Mouse (Mus musculus): ENCODE results near the gene Zbed6. TPM values are rescaled to one million over a fixed set of nuclear protein-coding genes. Genes with fewer than 3 reads are reported as not detected.

Zbed6 gene
- total and polyA plus RNA-seq, 3 experiments = 1.7 to 5.3 (median 2.9) TPM

DNA sequence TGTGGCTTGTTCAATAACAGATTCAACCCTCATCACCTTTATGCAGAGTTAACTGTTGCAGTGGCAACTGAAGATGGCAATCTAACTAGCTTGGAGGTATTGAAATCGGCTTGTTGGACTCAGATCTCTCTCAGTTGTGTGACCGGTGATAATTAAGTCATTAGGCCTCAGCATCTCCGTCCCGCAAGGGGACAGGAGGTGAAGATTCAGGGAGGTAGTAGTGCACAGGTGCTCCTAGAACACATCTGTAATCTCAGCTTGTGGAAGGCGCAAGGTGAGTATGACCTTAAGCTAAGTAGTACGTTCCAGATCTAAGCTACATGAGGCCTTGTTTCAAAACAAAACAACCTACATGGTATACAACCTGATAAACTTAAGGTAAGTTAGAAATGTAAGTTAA lies 50.1 kb downstream of the Zbed6 start:
- Histone ChIP-seq H3K36me3 (replicated peaks in 1 of 2; ENCODE audit: control insufficient read depth in 1 of 2, insufficient read depth in 1 of 2, low read length in 1 of 2) (peaks cover 20 to 35% of the 10 kb centered on the region in 2 experiments), H3K9me3 (replicated peaks; ENCODE audit: low read length) (no peaks in the 10 kb centered on the region), H3K9ac (ENCODE audit: insufficient read depth, low read depth) (peak overlapping the region; percentile 23; the same call in 1 of the 2 replicates), H3K4me3 (replicated peaks in 1 of 3; ENCODE audit: low read depth in 2 of 3, low read length in 2 of 3, poor library complexity in 1 of 3) (peak overlapping the region in 2 of 3 experiments; percentile 18 to 21), H3K27ac (ENCODE audit: insufficient read depth, low read depth) (no peak overlapping the region), H3K4me1 (ENCODE audit: control insufficient read depth in 1 of 2, insufficient read depth in 2 of 2) (peaks cover 0 to 30% of the 10 kb centered on the region in 2 experiments; a peak in 3 of 4 replicates), H3K27me3 (replicated peaks) (no peaks in the 10 kb centered on the region), H3K4me2 (ENCODE audit: insufficient read depth, low read depth, poor library complexity, severe bottlenecking) (peak overlapping the region; percentile 27; the same call in 1 of the 2 replicates), H3K79me2 (replicated peaks; ENCODE audit: control insufficient read depth, extremely low read depth, insufficient read depth, poor library complexity, severe bottlenecking) (peaks cover 32% of the 10 kb centered on the region)
- DNase-seq (ENCODE audit: extremely low read depth) = no peak
- in situ Hi-C loops (cut with MboI; ENCODE audit: low pct_ligation_motif_present, low pct_unique_long_range_greater_than_20kb, low sequenced_read_pairs) = loop anchor here (25.0 kb wide), 1 partner anchor 423 kb away; no protein-coding TSS in a partner anchor
- dilution Hi-C loops (cut with MboI; ENCODE audit: extremely low pct_ligation_motif_present, extremely low pct_unique_long_range_greater_than_20kb, low sequenced_read_pairs) = no loop called here
- TF ChIP-seq CTCF (conservative IDR thresholded peaks at IDR 0.05 in 1 of 2, IDR thresholded peaks at IDR 0.05 in 1 of 2; ENCODE audit: low read depth in 2 of 2, low read length in 2 of 2) (no peak), NELFE (IDR thresholded peaks at IDR 0.05; ENCODE audit: low read depth, low read length) (no peak), ZNF384 (IDR thresholded peaks at IDR 0.05; ENCODE audit: low read depth, low read length) (no peak), MAFK (IDR thresholded peaks at IDR 0.05; ENCODE audit: insufficient replicate concordance, low read length) (no peak), SIN3A (IDR thresholded peaks at IDR 0.05; ENCODE audit: low read length) (no peak), KAT2A (IDR thresholded peaks at IDR 0.05; ENCODE audit: insufficient replicate concordance, low read length) (no peak), GABPA (IDR thresholded peaks at IDR 0.05; ENCODE audit: insufficient replicate concordance, low read depth, low read length) (no peak), BHLHE40 (IDR thresholded peaks at IDR 0.05; ENCODE audit: low read depth, low read length) (no peak), UBTF (IDR thresholded peaks at IDR 0.05; ENCODE audit: low read depth, low read length) (no peak), HCFC1 (IDR thresholded peaks at IDR 0.05; ENCODE audit: low read depth, low read length) (no peak), CHD1 (IDR thresholded peaks at IDR 0.05; ENCODE audit: low read depth, low read length) (no peak), EP300 (IDR thresholded peaks at IDR 0.05; ENCODE audit: low read length) (no peak), MYC (IDR thresholded peaks at IDR 0.05; ENCODE audit: low read depth, low read length) (no peak), JUND (conservative IDR thresholded peaks at IDR 0.05; ENCODE audit: low read depth, low read length) (no peak), MEF2A (IDR thresholded peaks at IDR 0.05; ENCODE audit: borderline replicate concordance, low read depth, low read length) (no peak)

DNA sequence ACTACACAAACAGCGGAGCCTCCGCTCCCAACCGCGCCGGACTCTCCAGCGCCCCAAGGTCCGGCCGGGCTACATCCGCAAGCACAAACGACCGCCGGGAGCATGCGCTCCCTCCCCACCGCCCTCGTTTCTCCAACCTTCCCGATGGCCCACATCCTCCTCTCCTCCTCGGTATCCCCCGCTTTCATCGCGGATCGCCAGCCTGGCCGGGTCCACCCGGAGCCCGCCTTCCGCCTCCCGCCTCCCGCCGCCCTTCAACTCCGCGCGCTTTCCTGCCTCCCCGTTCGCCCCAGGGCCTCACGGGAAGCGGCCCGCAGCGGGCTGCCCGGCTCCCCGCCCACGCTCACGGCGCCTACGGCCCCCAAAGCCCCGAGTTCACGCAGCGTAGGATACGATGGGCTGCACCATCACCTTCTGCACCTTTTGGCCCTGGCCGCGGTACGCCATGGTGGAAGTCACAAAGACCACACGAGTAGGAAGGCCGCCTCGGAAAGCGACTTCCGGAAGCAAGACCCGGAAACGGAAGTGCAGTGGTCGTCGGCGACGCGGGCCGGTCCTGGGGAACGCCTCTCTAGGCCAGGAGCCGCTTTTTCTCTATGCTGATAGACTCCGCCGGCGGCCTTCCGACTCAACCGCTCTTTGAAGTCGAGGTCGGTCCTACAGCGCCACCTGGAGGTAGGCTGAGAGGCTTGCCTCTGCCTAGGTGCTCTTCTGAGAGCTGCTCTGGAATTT lies 50.7 kb downstream of the Zbed6 start, which contains the start of gene Snrpe:
Snrpe (minus strand) TSS at position 521 of the 732 bp plus-strand sequence.
- Histone ChIP-seq H3K4me3 (replicated peaks in 1 of 3; ENCODE audit: low read depth in 2 of 3, low read length in 2 of 3, poor library complexity in 1 of 3) (peak within 1 kb of the TSS; percentile 71 to 91 (median 84)), H3K9me3 (replicated peaks; ENCODE audit: low read length) (no peaks in the 10 kb centered on the region), H3K4me2 (ENCODE audit: insufficient read depth, low read depth, poor library complexity, severe bottlenecking) (peak within 1 kb of the TSS; percentile 97), H3K27me3 (replicated peaks) (no peaks in the 10 kb centered on the region), H3K79me2 (replicated peaks; ENCODE audit: control insufficient read depth, extremely low read depth, insufficient read depth, poor library complexity, severe bottlenecking) (peaks cover 32% of the 10 kb centered on the region), H3K36me3 (replicated peaks in 1 of 2; ENCODE audit: control insufficient read depth in 1 of 2, insufficient read depth in 1 of 2, low read length in 1 of 2) (peaks cover 26 to 41% of the 10 kb centered on the region in 2 experiments), H3K4me1 (ENCODE audit: control insufficient read depth in 1 of 2, insufficient read depth in 2 of 2) (peaks cover 0 to 30% of the 10 kb centered on the region in 2 experiments; a peak in 3 of 4 replicates), H3K27ac (ENCODE audit: insufficient read depth, low read depth) (peak within 1 kb of the TSS; percentile 66), H3K9ac (ENCODE audit: insufficient read depth, low read depth) (peak within 1 kb of the TSS; percentile 89)
- dilution Hi-C loops (cut with MboI; ENCODE audit: extremely low pct_ligation_motif_present, extremely low pct_unique_long_range_greater_than_20kb, low sequenced_read_pairs) (no loop called here), in situ Hi-C loops (cut with MboI; ENCODE audit: low pct_ligation_motif_present, low pct_unique_long_range_greater_than_20kb, low sequenced_read_pairs) (loop anchor here (5.0 to 25.0 kb wide), 3 partner anchors 223 to 423 kb away; partner anchors contain the start of gene Kiss1)
- DNase-seq (ENCODE audit: extremely low read depth) = peak; percentile 99
- TF ChIP-seq ZNF384 (IDR thresholded peaks at IDR 0.05; ENCODE audit: low read depth, low read length) (no peak), TCF12 (IDR thresholded peaks at IDR 0.05; ENCODE audit: low read depth, low read length) (peak; percentile 80), NRF1 (IDR thresholded peaks at IDR 0.05; ENCODE audit: low read depth, low read length) (peak; percentile 65), MYC (IDR thresholded peaks at IDR 0.05; ENCODE audit: low read depth, low read length) (no peak), KAT2A (IDR thresholded peaks at IDR 0.05; ENCODE audit: insufficient replicate concordance, low read length) (peak; percentile 86; the same call in 1 of the 2 replicates), RAD21 (IDR thresholded peaks at IDR 0.05; ENCODE audit: low read depth, low read length) (peak; percentile 94), GABPA (IDR thresholded peaks at IDR 0.05; ENCODE audit: insufficient replicate concordance, low read depth, low read length) (peak; percentile 75; the same call in 1 of the 2 replicates), ETS1 (conservative IDR thresholded peaks at IDR 0.05; ENCODE audit: low read depth, low read length) (no peak), ELF1 (IDR thresholded peaks at IDR 0.05; ENCODE audit: low read depth, low read length) (peak; percentile 97), EP300 (IDR thresholded peaks at IDR 0.05; ENCODE audit: low read length) (no peak), USF2 (conservative IDR thresholded peaks at IDR 0.05; ENCODE audit: low read depth, low read length) (no peak), USF1 (IDR thresholded peaks at IDR 0.05; ENCODE audit: low read depth, low read length) (no peak), PAX5 (IDR thresholded peaks at IDR 0.05; ENCODE audit: low read length) (no peak), MAFK (IDR thresholded peaks at IDR 0.05; ENCODE audit: insufficient replicate concordance, low read length) (no peak), MAX (IDR thresholded peaks at IDR 0.05; ENCODE audit: low read length) (peak; percentile 75; the same call in 1 of the 2 replicates), POLR2AphosphoS2 (IDR thresholded peaks at IDR 0.05; ENCODE audit: low read depth, low read length) (no peak), MAZ (IDR thresholded peaks at IDR 0.05; ENCODE audit: low read depth, low read length) (no peak), ZKSCAN1 (IDR thresholded peaks at IDR 0.05; ENCODE audit: borderline replicate concordance, low read depth, low read length) (no peak), UBTF (IDR thresholded peaks at IDR 0.05; ENCODE audit: low read depth, low read length) (0 out of 2 replicates have a peak, but pooled peaks have one; percentile 60), RCOR1 (conservative IDR thresholded peaks at IDR 0.05; ENCODE audit: low read depth, low read length) (no peak), TBP (conservative IDR thresholded peaks at IDR 0.05; ENCODE audit: low read depth, low read length) (peak; percentile 77; the same call in 1 of the 2 replicates)

Measured in CH12.LX (cell line).